Mouse (Mus musculus) spleen, adult 2 months (tissue): Measurements from ENCODE around the gene Rdm1.

ENCODE experiments used
- CTCF ChIP-seq: fragments of 200-500 bp; IDR thresholded peaks from 2 replicates; pipeline ENCODE4 v1.5.1; 2011; ENCODE audit warnings: mild to moderate bottlenecking, inconsistent platforms; ENCODE audit not compliant: insufficient read depth, insufficient read length, insufficient replicate concordance; ENCODE audit errors: extremely low read depth
- POLR2A ChIP-seq: fragments of 200-500 bp; IDR thresholded peaks from 2 replicates; pipeline ENCODE4 v1.6.1; 2011; ENCODE audit warnings: low read depth, low read length, inconsistent platforms

DNA sequence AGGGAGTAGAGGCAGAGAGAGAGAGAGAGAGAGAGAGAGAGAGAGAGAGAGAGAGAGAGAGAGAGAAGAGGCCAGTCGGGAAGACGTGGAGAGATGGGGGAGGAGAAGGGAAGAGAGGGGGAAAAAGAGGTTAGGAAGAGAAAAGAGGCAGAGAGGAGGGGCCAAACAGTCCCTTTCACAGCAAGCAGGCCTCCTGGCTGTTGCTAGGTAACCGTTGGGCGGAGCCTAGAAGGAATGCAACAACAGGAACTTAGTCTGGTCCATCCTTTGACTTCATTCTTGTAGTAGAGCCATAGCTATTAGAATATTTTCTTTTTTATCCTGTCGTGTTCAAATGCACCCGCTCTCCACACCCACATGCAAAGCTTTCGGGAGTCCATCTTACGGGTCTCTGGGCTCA is 9.1 kb upstream of the Rdm1 start:
- TF ChIP-seq CTCF = no peak
- TF ChIP-seq POLR2A = no peak
